Mouse (Mus musculus) forebrain, embryonic 13.5 days (tissue): ENCODE results near the gene 4933434E20Rik. TPM values are rescaled to one million over a fixed set of nuclear protein-coding genes. Genes with fewer than 3 reads are reported as not detected.

Experiments used
- ATAC-seq: fragments of 200-750 bp; cut with Nextera tagmentation; 2 replicates; pipeline ENCODE4 v1.8.0; 2017
- H3K27ac ChIP-seq: fragments of 300-500 bp; sonication (generic); 2 replicates; pipeline ENCODE4 v1.5.1; 2015; ENCODE audit warnings: inconsistent platforms, mild to moderate bottlenecking, moderate library complexity
- H3K27me3 ChIP-seq: fragments of 300-500 bp; sonication (generic); 2 replicates; pipeline ENCODE4 v1.6.1; 2015; ENCODE audit warnings: mild to moderate bottlenecking, inconsistent platforms
- H3K36me3 ChIP-seq: fragments of 300-500 bp; sonication (generic); 2 replicates; pipeline ENCODE4 v1.6.1; 2015; ENCODE audit warnings: mild to moderate bottlenecking, inconsistent platforms; ENCODE audit not compliant: poor library complexity, severe bottlenecking
- H3K4me1 ChIP-seq: fragments of 300-500 bp; sonication (generic); 2 replicates; pipeline ENCODE4 v1.6.1; 2015; ENCODE audit warnings: inconsistent platforms
- H3K4me2 ChIP-seq: fragments of 300-500 bp; sonication (generic); 2 replicates; pipeline ENCODE4 v1.6.1; 2015; ENCODE audit warnings: inconsistent platforms, mild to moderate bottlenecking, moderate library complexity
- H3K4me3 ChIP-seq: fragments of 300-500 bp; sonication (generic); 2 replicates; pipeline ENCODE4 v1.5.1; 2015; ENCODE audit warnings: mild to moderate bottlenecking, inconsistent platforms
- H3K9ac ChIP-seq: fragments of 300-500 bp; sonication (generic); 2 replicates; pipeline ENCODE4 v1.6.1; 2015; ENCODE audit warnings: mild to moderate bottlenecking, inconsistent platforms
- H3K9me3 ChIP-seq: fragments of 300-500 bp; sonication (generic); replicated peaks from 2 replicates; pipeline ENCODE4 v1.6.1; 2016; ENCODE audit warnings: inconsistent platforms
- WGBS: fragments of 180-500 bp; shearing (Covaris S2); methylation state at CpG from one replicate; pipeline ENCODE4 v1.1.7; 2015; 5-methylcytosine and 5-hydroxymethylcytosine counted together
- microRNA counts: library from miRNA; unstranded; fragments of <30 nt; microRNA quantifications from one replicate; lab custom pipeline; 2016
- microRNA-seq: library from miRNA; unstranded; fragments of <30 nt; microRNA quantifications from one replicate; pipeline ENCODE4, GENCODE M21; 2016
- polyA plus RNA-seq: library from polyadenylated mRNA; unstranded; fragments of >200 nt; fragmentation: Nextera tagmentation; extraction: Ambion mirVana; gene quantifications from 2 replicates; pipeline ENCODE4 v1.2.1, GENCODE M21; 2015

Gene 4933434E20Rik
- polyA plus RNA-seq, 1 experiment from 2014 or later: 230 TPM

DNA sequence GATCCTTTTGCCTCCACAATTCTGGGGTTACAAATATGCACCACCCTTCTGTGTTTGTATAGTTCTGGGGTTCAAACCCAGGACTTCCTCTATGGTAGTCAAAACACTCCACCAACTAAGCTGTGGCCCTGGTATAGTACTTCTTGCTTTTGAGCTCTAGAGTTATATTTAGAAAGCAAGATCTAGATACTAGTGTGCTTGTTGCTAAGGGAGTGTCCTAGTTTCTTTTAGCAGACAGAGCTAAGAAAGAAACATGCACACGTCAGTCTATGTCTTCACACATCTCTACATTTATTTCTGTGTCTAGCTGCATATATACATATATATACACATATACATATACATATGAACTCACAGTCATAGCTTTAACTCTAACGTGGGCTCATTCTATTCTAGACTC, 60.3 kb downstream of the 4933434E20Rik start:
- ATAC-seq: no peak

DNA sequence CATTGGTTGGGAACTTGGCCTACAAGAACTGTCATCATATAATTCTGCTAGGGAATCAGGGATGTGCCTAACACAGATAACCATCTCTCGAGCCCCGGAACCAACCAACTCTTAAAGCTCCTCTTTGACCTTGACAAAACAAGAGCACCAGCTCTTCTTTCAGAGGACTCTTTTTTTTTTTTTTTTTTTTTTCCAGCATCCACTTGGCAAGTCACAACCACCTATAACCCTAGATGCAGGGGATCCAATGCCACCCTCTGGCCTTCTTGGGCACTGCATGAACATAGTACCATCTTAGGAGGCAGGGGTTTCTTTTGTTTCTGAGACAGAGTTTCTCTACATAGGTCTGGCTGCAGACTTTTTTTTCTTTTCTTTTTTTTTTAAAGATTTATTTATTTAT, 62.9 kb downstream of the 4933434E20Rik start:
- ATAC-seq: no peak
- H3K4me1 ChIP-seq: no peaks in the 10 kb centered on the region
- H3K4me2 ChIP-seq: no peak overlapping the region
- H3K36me3 ChIP-seq: no peaks in the 10 kb centered on the region
- WGBS: 89% methylated on average over 2 of the region's 2 CpGs
- H3K4me3 ChIP-seq: no peak overlapping the region
- H3K27me3 ChIP-seq: no peaks in the 10 kb centered on the region
- no peak overlapping the region for H3K9ac ChIP-seq
- no peak overlapping the region for H3K27ac ChIP-seq
- no peaks in the 10 kb centered on the region for H3K9me3 ChIP-seq

More for the DNA sequence above, 60.3 kb downstream of the 4933434E20Rik start:
- Histone ChIP-seq H3K4me1 (no peaks in the 10 kb centered on the region), H3K4me3 (no peak overlapping the region), H3K27ac (no peak overlapping the region), H3K9me3 (no peaks in the 10 kb centered on the region), H3K4me2 (no peak overlapping the region), H3K36me3 (no peaks in the 10 kb centered on the region), H3K9ac (no peak overlapping the region), H3K27me3 (no peaks in the 10 kb centered on the region)
- 83% methylated on average over 2 of the region's 2 CpGs for WGBS

DNA sequence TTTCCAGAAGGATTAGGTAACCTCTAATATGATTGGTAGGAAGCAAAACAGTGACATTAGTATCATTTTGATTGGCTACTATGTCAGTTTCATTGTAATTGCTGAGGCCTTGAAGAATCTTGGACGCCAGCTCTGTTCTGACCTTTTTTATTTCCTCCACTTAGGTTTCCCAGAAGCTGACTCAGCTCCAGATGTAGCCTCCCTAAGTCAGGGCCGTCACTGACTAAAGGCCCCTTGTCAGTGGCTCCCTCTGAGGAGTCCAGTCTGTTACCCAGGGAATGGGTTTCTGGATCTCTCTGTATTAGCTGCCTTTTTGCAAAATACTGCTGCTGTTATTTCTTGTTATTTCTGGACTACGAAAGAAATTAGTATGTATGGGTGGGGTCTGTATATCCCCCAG, 64.1 kb downstream of the 4933434E20Rik start:
- Histone ChIP-seq H3K27ac (no peak overlapping the region), H3K4me1 (no peaks in the 10 kb centered on the region), H3K4me2 (no peak overlapping the region), H3K27me3 (no peaks in the 10 kb centered on the region), H3K4me3 (no peak overlapping the region), H3K9ac (no peak overlapping the region), H3K9me3 (no peaks in the 10 kb centered on the region), H3K36me3 (no peaks in the 10 kb centered on the region)
- ATAC-seq: no peak
- 84% methylated on average over 3 of the region's 3 CpGs for WGBS

MicroRNAs encoded within 50 kb of the gene (microRNA counts, 519-probe panel; counts per million panel counts)
- 4,471 counts per million, percentile 83 among the panel's probes with 10 or more counts for microRNA mmu-miR-190b (lab: Ali Mortazavi, UCI)

Small RNA genes lying within 50 kb of the gene (microRNA-seq; reads per million reads assigned to microRNA genes)
- 27.1 reads per million, percentile 35 among the genes with 10 or more reads in this experiment for gene Mir190b
- gene Mir7669: not detected

Other genes starting within 250 kb of the 4933434E20Rik start
- gene She, start 220.3 kb upstream of the 4933434E20Rik start, polyA plus RNA-seq: 1.2 TPM in 2 replicates
- 0.25 and 0.36 TPM in 2 replicates for gene Il6ra, start 138.4 kb upstream of the 4933434E20Rik start, polyA plus RNA-seq
- 10.2 and 11.3 TPM in 2 replicates for gene Atp8b2, start 88.1 kb upstream of the 4933434E20Rik start, polyA plus RNA-seq
- 162 and 167 TPM in 2 replicates for gene Hax1, start 52.9 kb upstream of the 4933434E20Rik start, polyA plus RNA-seq
- 164 and 169 TPM in 2 replicates for gene Ubap2l, start 992 bp downstream of the 4933434E20Rik start, polyA plus RNA-seq
- gene Tpm3, start 21.0 kb downstream of the 4933434E20Rik start, polyA plus RNA-seq: 449 and 474 TPM in 2 replicates
- 0.34 TPM in 2 replicates for gene Nup210l, start 52.5 kb downstream of the 4933434E20Rik start, polyA plus RNA-seq
- gene Rps27, start 162.0 kb downstream of the 4933434E20Rik start, polyA plus RNA-seq: 1,194 and 1,420 TPM in 2 replicates
- 24.3 and 28.4 TPM in 2 replicates for gene Rab13, start 162.1 kb downstream of the 4933434E20Rik start, polyA plus RNA-seq
- 102 and 111 TPM in 2 replicates for gene Jtb, start 180.0 kb downstream of the 4933434E20Rik start, polyA plus RNA-seq
- 5.2 and 5.8 TPM in 2 replicates for gene Creb3l4, start 191.9 kb downstream of the 4933434E20Rik start, polyA plus RNA-seq
- 55.0 and 55.3 TPM in 2 replicates for gene Slc39a1, start 196.5 kb downstream of the 4933434E20Rik start, polyA plus RNA-seq
- gene Crtc2, start 202.5 kb downstream of the 4933434E20Rik start, polyA plus RNA-seq: 17.2 and 21.5 TPM in 2 replicates
- 3.1 and 4.5 TPM in 2 replicates for gene Dennd4b, start 213.5 kb downstream of the 4933434E20Rik start, polyA plus RNA-seq
- gene Gatad2b, start 241.5 kb downstream of the 4933434E20Rik start, polyA plus RNA-seq: 18.0 and 18.6 TPM in 2 replicates